Mouse (Mus musculus): ENCODE data around the gene Dlg1.

DNA sequence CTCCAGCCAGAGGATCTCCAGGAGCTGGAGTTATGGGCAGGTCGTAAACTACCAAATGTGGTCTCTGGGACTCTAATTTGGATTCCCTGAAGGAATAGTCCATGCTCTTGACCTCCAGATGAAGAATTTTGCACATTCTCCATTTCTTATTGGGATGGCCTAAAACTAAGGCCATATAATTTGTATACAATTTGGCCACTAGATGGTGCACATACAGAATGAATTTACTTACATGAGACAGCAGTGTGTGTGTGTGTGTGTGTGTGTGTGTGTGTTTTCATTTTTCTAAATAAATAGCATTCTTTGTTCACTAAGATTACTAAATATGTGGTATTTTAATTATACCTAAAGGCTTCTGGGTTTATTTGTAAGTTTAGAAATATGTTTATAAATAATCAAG is 87.3 kb downstream of the Dlg1 start:
- TF ChIP-seq TAL1 (IDR thresholded peaks at IDR 0.05; ENCODE audit: low read length) (no peak), GATA1 (IDR thresholded peaks at IDR 0.05; ENCODE audit: low read length) (no peak)

Data from erythroblast, embryonic 14.5 days (primary cell).